ENCODE assay signal across 9 mouse cellular contexts in the genomic region with DNA sequence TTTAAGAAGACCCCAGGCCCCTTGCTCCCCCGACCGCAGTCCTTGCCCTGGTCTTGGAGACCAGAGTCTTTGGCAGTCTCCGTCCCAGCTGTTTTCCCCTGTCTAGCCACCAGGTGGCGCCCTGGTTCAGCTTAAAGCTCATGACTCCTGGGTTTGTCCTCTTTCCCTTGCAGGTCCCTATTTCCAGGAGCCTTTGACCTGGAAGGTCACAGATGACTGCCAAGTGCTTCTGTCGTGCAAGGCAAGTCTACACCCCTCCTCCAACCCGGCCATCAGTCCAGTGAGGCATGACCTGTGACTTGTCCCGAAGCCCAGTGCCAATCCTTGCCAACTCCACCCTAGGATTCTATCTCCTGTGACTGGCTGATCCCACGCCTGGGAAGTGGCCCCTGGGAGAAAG. TPM values are rescaled to one million over a fixed set of nuclear protein-coding genes. Genes with fewer than 3 reads are reported as not detected.
DNase-seq lines count a peak whose midpoint lies in the region; ATAC-seq and TF ChIP-seq lines count a peak whose summit lies in the region.
"Had no signal": no experiment of that assay in that cellular context is flagged by ENCODE, and none has a peak within 500 bp of the region (broad histone marks: within the 10 kb centered on the region; RNA-seq: fewer than 3 reads in every experiment).

No protein-coding gene starts in this region.

- no peak overlapping the region for H3K4me2 ChIP-seq in lung, embryonic 15.5 days

- TF ChIP-seq POLR2A in brain, embryonic 14.5 days (IDR thresholded peaks at IDR 0.05; ENCODE audit: borderline replicate concordance, extremely low read depth, insufficient read depth, insufficient read length, poor library complexity, severe bottlenecking): no peak

- peak; percentile 79 for ATAC-seq in erythroid progenitor cell, adult 5-6 weeks (replicated peaks; ENCODE audit: low FRiP score, poor library complexity, severe bottlenecking)
- peak; percentile 24; the same call in 1 of the 2 replicates for ATAC-seq in lung, embryonic 15.5 days (ENCODE audit: borderline replicate concordance, extremely low read depth, low FRiP score, low TSS enrichment)

- no peaks in the 10 kb centered on the region for H3K27me3 ChIP-seq in lung, embryonic 15.5 days

- TF ChIP-seq CTCF in brain, embryonic 14.5 days (IDR thresholded peaks at IDR 0.05; ENCODE audit: borderline replicate concordance, extremely low read depth, insufficient read depth, insufficient read length): peak; percentile 96

- H3K27ac ChIP-seq in lung, embryonic 15.5 days: no peak overlapping the region

- H3K9me3 ChIP-seq in lung, embryonic 15.5 days: no peaks in the 10 kb centered on the region

- no peaks in the 10 kb centered on the region for H3K36me3 ChIP-seq in lung, embryonic 15.5 days

- H3K4me3 ChIP-seq in lung, embryonic 15.5 days: no peak overlapping the region
- H3K4me3 ChIP-seq: myocyte had no signal

- intact Hi-C loops in heart, postnatal 14 days (cut with DNase I): loop anchor here (1.0 to 10.0 kb wide), 4 partner anchors 75 to 243 kb away; a partner anchor contains a TSS

- DNase-seq in ES-CJ7 (ENCODE audit: low read depth, low spot score): peak; percentile 89
- peak; percentile 88 for DNase-seq in brain, embryonic 14.5 days (ENCODE audit: low read depth)
- DNase-seq in heart, postnatal 14 days: peak; percentile 90 to 96
- DNase-seq in layer of hippocampus, adult 8-10 months (ENCODE audit: low spot score in 2 of 2): peak; percentile 70 to 90
- DNase-seq in right cerebral cortex, adult 18-20 months: peak; percentile 73
- peak; percentile 82 for DNase-seq in urinary bladder, adult 2 months (ENCODE audit: low spot score)

- peaks cover 24% of the 10 kb centered on the region for H3K4me1 ChIP-seq in lung, embryonic 15.5 days

- no peak overlapping the region for H3K9ac ChIP-seq in lung, embryonic 15.5 days

- WGBS in lung, embryonic 15.5 days: 15% methylated on average over 8 of the region's 8 CpGs

RNA-seq across cellular contexts. Expression of a gene that starts 42.0 kb away (rescaled TPM):
- 0.10 and 0.15 TPM in 2 replicates for polyA plus RNA-seq in brain, embryonic 14.5 days (2012; rRNA removed)
- not detected in 2 replicates for total RNA-seq in erythroid progenitor cell, adult 5-6 weeks (2015; ENCODE audit: low replicate concordance)
- total RNA-seq in erythroid progenitor cell, adult 5-6 weeks (2017; ENCODE audit: low replicate concordance): not detected in 2 replicates
- 1 to 10 TPM in 1 of 2 experiments, under 1 TPM in 1; 0.61 to 1.1 TPM for total RNA-seq in heart, postnatal 14 days (2021)
- under 1 TPM; 0.59 to 0.76 (median 0.69) TPM for total RNA-seq in layer of hippocampus, adult 8-10 months (2022)
- polyA plus RNA-seq in lung, embryonic 15.5 days (2015; fragmentation: Nextera tagmentation; extraction: Ambion mirVana): 0.44 and 0.50 TPM in 2 replicates
- 0.21 and 0.25 TPM in 2 replicates for polyA plus RNA-seq in urinary bladder, adult 2 months (2012; rRNA removed)

RNA-seq across cellular contexts. Expression of a gene that starts 54.0 kb away (rescaled TPM):
- polyA plus RNA-seq in brain, embryonic 14.5 days (2012; rRNA removed): 128 and 142 TPM in 2 replicates
- total RNA-seq in erythroid progenitor cell, adult 5-6 weeks (2015; ENCODE audit: low replicate concordance): 410 and 552 TPM in 2 replicates
- total RNA-seq in erythroid progenitor cell, adult 5-6 weeks (2017; ENCODE audit: low replicate concordance): 431 and 814 TPM in 2 replicates
- 10 to 100 TPM; 48.1 to 59.7 TPM for total RNA-seq in heart, postnatal 14 days (2021)
- total RNA-seq in layer of hippocampus, adult 8-10 months (2022): 10 to 100 TPM; 67.9 to 91.9 (median 79.9) TPM
- polyA plus RNA-seq in lung, embryonic 15.5 days (2015; fragmentation: Nextera tagmentation; extraction: Ambion mirVana): 265 and 267 TPM in 2 replicates
- polyA plus RNA-seq in urinary bladder, adult 2 months (2012; rRNA removed): 50.8 and 61.7 TPM in 2 replicates

Comparison
In these comparisons a context has a peak if more than half of its experiments do, and no peak if none do; other contexts are left out.
1. RNA of a gene that starts 54.0 kb away (total RNA-seq): 410 to 814 TPM in erythroid progenitor cell, adult 5-6 weeks; 67.9 to 91.9 TPM in layer of hippocampus, adult 8-10 months and 48.1 to 59.7 TPM in heart, postnatal 14 days; every median in the first group is over 4 times any median in the second.
2. Peak in every context shown above with its lines, with median percentiles within 50 percentile points of each other: DNase-seq.